Mouse (Mus musculus): ENCODE data around the gene Necab3.

GRCm38 (mm10) chr2:154581421-154581820, 22.7 kb upstream of the Necab3 start:
- TF ChIP-seq ZNF384 (IDR thresholded peaks at IDR 0.05; ENCODE audit: low read depth, low read length) (no peak), HCFC1 (IDR thresholded peaks at IDR 0.05; ENCODE audit: borderline replicate concordance, insufficient read depth, low read length) (no peak), MAFK (IDR thresholded peaks at IDR 0.05; ENCODE audit: insufficient read depth, low read depth, low read length) (no peak), ZC3H11A (IDR thresholded peaks at IDR 0.05; ENCODE audit: borderline replicate concordance, low read depth, low read length) (no peak), CHD2 (IDR thresholded peaks at IDR 0.05; ENCODE audit: low read depth, low read length) (no peak)
